Comparison of ENCODE assay signal across 16 mouse cellular contexts in the genomic region with DNA sequence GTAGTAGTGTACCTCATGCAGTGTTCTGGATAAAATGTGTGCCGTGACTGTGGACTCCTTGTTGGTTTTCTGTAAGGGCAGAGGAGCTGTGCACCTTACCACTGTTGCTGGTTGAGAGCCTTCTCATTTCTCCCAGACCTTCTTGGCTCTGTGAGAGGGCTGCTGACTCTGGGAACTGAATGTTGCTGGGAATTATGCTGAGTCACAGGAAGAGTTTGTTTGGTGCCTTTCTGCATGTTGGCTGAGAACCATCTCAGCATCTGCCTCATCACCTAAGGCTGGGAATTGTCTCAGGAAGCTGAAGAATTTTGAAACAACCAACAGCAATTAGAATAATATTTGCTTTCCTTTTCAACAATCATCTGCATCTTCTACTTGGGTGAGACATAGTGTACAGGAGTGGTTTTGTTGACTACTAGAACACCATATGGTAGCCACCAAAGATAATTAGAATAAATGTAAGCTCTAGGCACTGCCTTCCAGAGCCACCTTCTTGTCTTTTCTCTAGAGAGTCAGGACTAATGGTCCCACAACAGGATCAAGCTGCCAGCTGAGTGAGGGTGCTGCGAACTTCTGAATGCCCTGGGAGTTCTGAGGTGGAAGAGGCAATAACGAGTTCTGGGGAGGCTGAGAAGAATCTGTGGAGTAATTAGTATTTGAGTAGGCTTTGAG. TPM values are rescaled to one million over a fixed set of nuclear protein-coding genes. Genes with fewer than 3 reads are reported as not detected.
A peak's percentile ranks its signal among the peaks of the same experiment; 100 is the strongest.
DNase-seq lines count a peak whose midpoint lies in the region; ATAC-seq and TF ChIP-seq lines count a peak whose summit lies in the region.
"Had no signal": no experiment of that assay in that cellular context is flagged by ENCODE, and none has a peak within 500 bp of the region (broad histone marks: within the 10 kb centered on the region; RNA-seq: fewer than 3 reads in every experiment).

No protein-coding gene starts in this region.

- no peaks in the 10 kb centered on the region for H3K36me3 ChIP-seq in intestine, postnatal 0 days (ENCODE audit: control insufficient read depth, insufficient read depth)
- H3K36me3 ChIP-seq: limb, embryonic 13.5 days; midbrain, embryonic 13.5 days had no signal

- no peak for TF ChIP-seq CTCF in layer of hippocampus, adult 2 months (conservative IDR thresholded peaks at IDR 0.05)
- TF ChIP-seq CTCF in cortical plate, adult 2 months (IDR thresholded peaks at IDR 0.05; ENCODE audit: extremely low read depth, insufficient read depth, low read length), result no peak
- no peak for TF ChIP-seq CTCF in intestine, postnatal 0 days (IDR thresholded peaks at IDR 0.05; ENCODE audit: low read depth)

- H3K4me3 ChIP-seq in layer of hippocampus, adult 2 months, result no peak overlapping the region
- no peak overlapping the region for H3K4me3 ChIP-seq in cortical plate, adult 2 months (ENCODE audit: insufficient read depth, low read length)
- no peak overlapping the region for H3K4me3 ChIP-seq in intestine, postnatal 0 days (ENCODE audit: low read depth, low read length)
- H3K4me3 ChIP-seq: limb, embryonic 13.5 days; midbrain, embryonic 13.5 days had no signal

- H3K4me1 ChIP-seq in cortical plate, adult 2 months (ENCODE audit: control insufficient read depth, insufficient read depth, low read length), result peaks cover 6% of the 10 kb centered on the region
- H3K4me1 ChIP-seq in intestine, postnatal 0 days (replicated peaks; ENCODE audit: control insufficient read depth, insufficient read depth, low read length), result no peaks in the 10 kb centered on the region

- no peak for ATAC-seq in intestine, postnatal 0 days
- ATAC-seq: inflammation-experienced regulatory T-cells, adult 6 months; midbrain, embryonic 13.5 days had no signal

- 76% methylated on average over 3 of the region's 3 CpGs for WGBS in intestine, postnatal 0 days

- peak; percentile 6 for DNase-seq in adrenal gland, adult 2 months
- DNase-seq in adrenal gland, adult 8-10 months, result no peak
- DNase-seq in layer of hippocampus, adult 2 months (ENCODE audit: low spot score in 2 of 2), result no peak
- no peak for DNase-seq in layer of hippocampus, adult 9-11 months
- DNase-seq in 3T3-L1 (ENCODE audit: low read depth, low spot score), result peak; percentile 80
- DNase-seq in cerebellum, adult 9-10 months, result no peak
- DNase-seq: adrenal gland, postnatal 14 days; B cell, adult 2 months; kidney, postnatal 14 days; thymus, adult 18-20 months had no signal

- H3K27me3 ChIP-seq in intestine, postnatal 0 days (replicated peaks; ENCODE audit: control insufficient read depth, insufficient read depth, low read length), result no peaks in the 10 kb centered on the region
- H3K27me3 ChIP-seq: limb, embryonic 13.5 days; midbrain, embryonic 13.5 days had no signal

- H3K4me2 ChIP-seq in intestine, postnatal 0 days (replicated peaks; ENCODE audit: low read depth), result no peak overlapping the region
- H3K4me2 ChIP-seq: limb, embryonic 13.5 days; midbrain, embryonic 13.5 days had no signal

- peak overlapping the region; percentile 93 for H3K27ac ChIP-seq in layer of hippocampus, adult 2 months
- 0 out of 2 replicates have a peak overlapping the region, but pooled peaks have one; percentile 52 for H3K27ac ChIP-seq in cortical plate, adult 2 months (ENCODE audit: insufficient read depth, low read length)
- H3K27ac ChIP-seq in intestine, postnatal 0 days (ENCODE audit: low read depth, low read length), result no peak overlapping the region
- H3K27ac ChIP-seq: limb, embryonic 13.5 days; midbrain, embryonic 13.5 days had no signal

- no peaks in the 10 kb centered on the region for H3K9me3 ChIP-seq in intestine, postnatal 0 days (ENCODE audit: control insufficient read depth)
- H3K9me3 ChIP-seq: G1E; limb, embryonic 13.5 days; midbrain, embryonic 13.5 days had no signal

- TF ChIP-seq POLR2A in cortical plate, adult 2 months (IDR thresholded peaks at IDR 0.05; ENCODE audit: extremely low read depth, insufficient read depth, low read length), result no peak

- H3K9ac ChIP-seq in intestine, postnatal 0 days (ENCODE audit: low read depth, low read length), result no peak overlapping the region
- H3K9ac ChIP-seq: limb, embryonic 13.5 days; midbrain, embryonic 13.5 days had no signal

RNA-seq across cellular contexts. Expression of a gene that starts 48.4 kb away (rescaled TPM):
- 10 to 100 TPM; 12.3 to 17.5 TPM for total RNA-seq in adrenal gland, adult 2 months (2021)
- polyA plus RNA-seq in adrenal gland, adult 2 months (2012; rRNA removed), result 5.3 and 5.4 TPM in 2 replicates
- 10 to 100 TPM; 14.4 to 19.4 (median 17.0) TPM for total RNA-seq in adrenal gland, adult 8-10 months (2022)
- 10 to 100 TPM; 62.9 to 66.3 TPM for total RNA-seq in layer of hippocampus, adult 2 months (2021)
- polyA plus RNA-seq in cortical plate, adult 2 months (2012; rRNA removed), result 26.5 and 27.2 TPM in 2 replicates
- polyA plus RNA-seq in intestine, postnatal 0 days (2015; fragmentation: Nextera tagmentation; extraction: Ambion mirVana), result 21.2 and 21.9 TPM in 2 replicates

Comparison
In these comparisons a context has a peak if more than half of its experiments do, and no peak if none do; other contexts are left out.
1. DNase-seq: peak in adrenal gland, adult 2 months (single experiment) and 3T3-L1 (single experiment); none in adrenal gland, adult 8-10 months (single experiment), layer of hippocampus, adult 2 months (0 of 2), layer of hippocampus, adult 9-11 months (single experiment) and cerebellum, adult 9-10 months (single experiment).